Mouse (Mus musculus): ENCODE data around the gene Efna5.

The Efna5 gene

DNA sequence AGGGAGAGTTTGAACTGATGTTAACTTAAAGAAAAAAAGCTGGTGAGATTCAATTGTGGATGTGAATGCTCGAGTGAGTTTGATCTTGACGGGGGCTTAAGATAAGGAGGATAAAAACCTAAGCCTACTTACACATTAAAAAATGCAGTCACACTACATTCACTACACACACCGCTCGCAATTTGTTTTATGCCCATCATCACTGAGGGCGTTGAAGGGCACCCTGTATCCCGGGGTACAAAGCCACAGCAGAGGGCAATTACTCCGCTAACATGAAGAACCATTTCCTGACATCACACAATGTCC is 94.6 kb downstream of the Efna5 start:
- DNase-seq, result no peak

DNA sequence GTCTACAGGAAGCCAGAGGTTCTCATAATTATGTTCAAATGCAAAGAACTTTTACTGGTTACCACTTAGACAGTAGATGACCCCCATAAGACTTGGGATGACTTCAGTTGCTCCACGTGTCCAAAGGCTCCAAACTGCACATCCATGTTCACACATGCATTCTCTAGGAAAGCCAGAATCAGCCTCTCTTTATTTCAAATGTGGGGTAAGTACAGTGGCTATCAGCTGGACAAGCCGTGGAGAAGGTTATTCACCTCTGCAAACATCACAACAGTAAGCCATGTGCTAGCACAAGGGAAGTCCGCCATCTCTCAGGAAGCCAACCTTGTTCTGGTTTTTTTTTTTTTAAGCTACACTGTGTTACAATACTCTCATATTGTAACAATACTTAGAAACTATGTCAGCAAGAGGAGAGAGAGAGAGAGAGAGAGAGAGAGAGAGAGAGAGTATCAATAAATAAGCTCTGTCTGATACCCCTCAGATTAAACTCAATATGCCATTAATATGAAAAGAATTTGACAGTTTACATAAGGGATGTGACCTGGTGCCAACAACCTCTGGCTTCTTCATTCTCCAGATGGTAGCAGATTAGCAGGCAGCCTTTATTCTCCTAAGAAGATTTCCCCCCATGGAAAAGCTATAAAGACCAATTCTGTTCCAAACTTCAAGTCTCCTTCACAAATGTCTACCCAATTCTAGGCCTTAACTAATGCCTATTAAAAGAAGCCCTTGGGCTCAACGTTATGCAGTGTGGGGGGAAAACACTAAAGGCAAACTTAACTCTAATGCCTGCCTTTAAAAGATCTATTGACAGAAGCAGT is 95.1 kb downstream of the Efna5 start:
- no peak for DNase-seq

DNA sequence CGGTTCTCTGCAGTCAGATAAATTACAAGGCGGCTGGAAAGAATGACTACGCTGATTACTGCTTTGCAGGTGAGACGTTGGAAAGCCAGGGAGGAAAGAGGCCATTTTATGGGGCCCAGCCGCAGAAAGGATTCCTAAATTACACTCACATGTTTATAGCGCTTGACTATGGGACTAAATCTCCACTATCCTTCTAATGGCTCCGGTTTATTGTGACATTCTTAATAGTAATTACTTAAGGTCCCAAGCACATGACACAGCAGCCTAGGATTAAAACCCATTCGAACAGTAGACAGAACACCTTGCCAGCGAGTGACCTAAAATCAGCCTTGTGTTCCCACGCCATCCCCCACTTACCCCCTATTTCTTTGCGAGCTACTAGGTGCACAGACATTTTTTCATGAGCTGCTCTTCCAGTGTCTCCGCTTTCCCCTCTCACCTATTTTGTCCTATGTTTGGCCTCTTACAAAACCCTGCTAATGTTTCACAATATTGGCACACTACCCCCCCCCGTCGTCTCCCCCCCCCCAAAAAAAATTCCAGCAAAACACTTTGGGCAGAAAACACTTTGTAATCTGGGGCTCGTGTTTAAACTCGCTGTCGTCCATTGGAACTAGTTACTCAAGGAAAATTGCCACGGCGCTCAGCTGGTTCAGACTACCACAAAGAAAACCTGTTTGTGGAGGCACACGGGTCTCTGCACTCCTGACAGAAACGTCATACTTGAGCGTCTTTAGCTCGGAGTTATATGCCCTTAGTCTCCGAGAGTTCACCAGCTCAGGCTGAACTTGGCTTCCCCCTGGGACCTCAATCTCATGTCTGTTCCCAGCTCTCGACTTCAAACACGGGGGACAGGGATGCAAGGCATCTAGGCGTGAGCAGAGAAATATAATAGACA is 96.6 kb downstream of the Efna5 start:
- DNase-seq, result no peak

DNA sequence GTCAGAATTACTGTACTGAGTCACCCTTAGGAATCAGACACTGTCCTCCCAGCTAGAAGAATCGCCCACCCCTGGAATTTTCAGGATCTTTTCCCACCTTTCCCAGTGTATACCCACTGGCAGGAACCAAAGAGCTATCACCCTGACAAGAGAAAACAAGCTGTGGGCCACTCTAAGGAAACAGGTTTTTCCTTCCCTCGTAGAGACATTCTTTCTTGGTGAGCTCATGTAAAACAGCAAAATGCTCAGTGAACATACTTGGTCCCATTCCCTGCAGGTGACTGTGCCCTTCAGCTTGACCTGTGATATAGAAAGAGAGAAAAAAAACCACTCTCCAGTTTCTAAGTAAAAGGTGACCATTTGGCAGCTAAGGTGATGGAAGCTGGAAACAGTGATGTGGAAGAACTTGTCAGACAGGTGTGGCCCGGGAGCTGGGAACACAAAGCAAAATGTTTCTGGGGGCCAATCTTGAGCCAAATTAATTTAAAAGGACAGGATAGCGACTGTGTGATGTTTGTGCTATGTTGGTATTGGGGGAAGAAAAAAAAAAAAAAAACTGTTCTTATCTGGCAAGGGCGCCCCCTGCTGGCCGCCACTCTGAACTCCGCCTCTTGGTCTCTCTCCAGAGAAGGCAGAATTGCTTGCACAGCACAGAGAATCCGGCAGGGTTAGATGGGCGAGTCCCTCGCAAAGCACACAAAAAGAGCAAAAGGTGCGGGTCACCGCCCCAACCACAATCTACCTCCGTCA is 97.4 kb downstream of the Efna5 start:
- DNase-seq, result peak; percentile 87

DNA sequence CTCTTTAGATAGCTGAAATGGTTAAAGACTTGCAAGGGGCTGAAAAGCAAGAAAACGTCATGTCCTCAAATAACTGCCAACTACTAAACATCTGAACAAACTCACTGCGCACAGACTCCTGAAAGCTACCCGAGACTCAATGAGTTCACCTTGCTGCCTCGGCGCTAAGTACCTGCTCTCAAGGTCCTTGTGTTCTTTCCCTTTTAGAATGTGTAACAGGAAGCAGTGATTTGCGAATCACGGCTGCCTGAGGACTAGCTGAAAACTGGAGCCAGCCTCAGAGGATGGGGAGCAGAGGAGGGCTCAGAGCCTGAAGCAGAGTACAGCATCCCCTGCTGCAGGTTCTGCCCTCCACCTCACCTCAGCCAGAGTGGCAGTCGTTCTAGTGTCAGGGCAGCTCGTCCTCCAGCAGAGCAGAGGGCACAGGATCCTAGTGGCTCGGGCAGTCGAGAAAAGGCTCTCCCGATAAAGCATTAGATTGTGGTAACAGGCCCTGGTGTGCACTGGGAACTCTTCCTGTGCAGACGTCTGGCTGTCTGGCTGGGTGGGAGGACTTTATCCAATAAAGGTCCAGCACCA is 98.2 kb downstream of the Efna5 start:
- DNase-seq, result no peak

DNA sequence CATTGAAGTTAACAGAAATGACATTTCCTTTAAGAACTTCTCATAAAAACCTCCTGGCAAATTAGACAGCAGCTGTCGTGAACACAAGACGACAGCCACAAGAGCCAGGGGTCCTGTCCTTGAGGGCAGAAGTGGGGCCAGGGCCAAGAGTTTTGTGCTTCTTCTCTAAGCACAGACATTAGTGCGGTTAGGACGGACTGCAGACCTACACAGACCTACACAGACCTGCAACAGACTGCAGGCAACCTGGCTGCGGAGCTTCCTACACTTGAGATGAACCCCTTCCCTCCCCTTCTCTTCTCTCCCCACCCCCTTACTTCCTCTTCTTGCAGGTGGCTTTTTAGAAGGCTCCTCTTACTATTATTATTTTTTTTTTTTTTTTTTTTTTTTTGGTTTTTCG is 100.0 kb downstream of the Efna5 start:
- peak; percentile 59 for DNase-seq

DNA sequence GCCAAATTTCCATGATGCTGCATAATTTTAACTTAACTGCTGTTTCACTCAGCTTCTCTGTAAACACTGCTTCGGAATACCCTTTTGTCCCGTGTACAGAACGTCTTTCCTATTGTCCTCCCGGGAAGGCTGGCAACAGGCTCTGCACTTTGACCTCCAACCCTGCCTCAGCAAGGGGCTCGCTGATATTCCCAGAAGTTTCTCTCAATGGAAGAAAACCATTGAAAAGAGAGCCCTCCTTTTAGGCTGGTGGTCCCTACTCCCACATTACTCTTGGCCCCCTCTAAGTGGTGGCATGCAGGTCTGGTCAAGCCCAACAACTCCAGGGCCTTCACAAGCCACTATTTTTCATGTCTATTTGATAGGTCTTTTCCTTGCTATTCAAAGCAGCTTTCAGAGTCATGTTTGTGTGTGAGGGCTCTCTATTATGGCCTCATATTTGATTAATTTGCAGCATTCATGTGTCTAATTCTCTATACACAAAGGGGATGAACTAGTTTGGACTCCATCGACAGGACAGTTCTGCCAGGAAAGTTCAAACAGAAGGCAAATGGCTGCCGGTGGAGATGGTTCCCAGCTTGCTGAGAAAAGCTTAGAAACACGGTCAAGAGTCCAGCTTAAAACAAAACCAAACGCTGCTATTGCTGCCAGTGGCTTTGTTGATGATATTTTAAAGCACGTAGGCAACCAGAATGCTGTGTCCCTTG is 103.1 kb downstream of the Efna5 start:
- no peak for DNase-seq

DNA sequence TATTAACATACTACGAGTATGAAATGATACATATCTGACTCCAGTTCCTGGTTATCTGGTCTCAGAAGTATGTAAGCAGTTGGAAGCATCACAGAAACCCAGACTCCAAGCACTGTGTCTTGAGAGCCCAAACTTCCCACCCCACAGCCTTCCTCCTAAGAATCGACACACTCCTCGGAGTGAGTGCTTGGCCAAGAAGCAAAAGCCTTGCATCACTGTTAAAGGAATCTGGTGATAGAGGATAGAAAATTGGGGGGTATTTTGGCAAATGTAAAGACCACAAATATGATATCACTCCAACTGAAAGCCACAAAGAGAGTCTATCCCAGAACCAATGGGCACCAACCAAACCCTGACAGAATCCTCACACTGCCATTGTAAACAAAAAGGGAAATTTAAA is 104.4 kb downstream of the Efna5 start:
- DNase-seq, result no peak

DNA sequence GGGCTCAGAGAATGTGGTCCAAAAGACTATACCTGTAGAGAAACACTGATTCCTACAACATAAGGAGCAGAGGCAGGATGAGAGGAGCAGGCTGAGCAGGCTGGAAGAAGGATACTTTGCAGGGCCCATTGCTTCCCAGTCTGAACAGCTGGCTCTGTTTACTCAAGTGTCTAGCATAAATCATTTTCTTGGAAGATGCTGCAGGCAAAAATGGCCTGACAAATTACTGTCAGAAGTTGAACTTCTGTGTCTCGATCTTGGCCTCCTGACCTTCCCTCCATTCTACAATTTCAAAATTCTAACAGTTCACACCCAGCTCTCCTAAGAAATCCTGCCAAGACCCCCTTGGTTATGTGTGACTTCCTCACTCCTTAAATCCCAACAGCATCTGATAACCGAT is 105.1 kb downstream of the Efna5 start:
- no peak for DNase-seq

DNA sequence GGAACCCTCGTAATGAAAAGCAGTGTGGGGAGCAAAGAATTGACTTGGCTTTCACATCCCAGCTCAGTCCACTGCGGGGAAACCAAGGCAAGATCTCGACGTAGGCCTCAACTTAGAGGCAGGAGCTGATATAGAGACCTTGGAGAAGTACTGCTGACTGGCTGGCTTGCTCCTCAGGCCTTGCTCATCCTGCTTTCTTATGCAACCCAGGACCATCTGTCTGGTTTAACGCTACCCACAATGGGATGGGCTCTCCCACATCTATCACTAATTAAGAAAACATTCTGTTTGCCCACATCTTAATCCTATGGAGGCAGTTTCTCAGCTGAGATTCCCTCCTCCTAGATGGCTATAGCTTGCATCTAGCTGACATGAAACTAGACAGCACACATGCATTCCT is 105.7 kb downstream of the Efna5 start:
- no peak for DNase-seq

DNA sequence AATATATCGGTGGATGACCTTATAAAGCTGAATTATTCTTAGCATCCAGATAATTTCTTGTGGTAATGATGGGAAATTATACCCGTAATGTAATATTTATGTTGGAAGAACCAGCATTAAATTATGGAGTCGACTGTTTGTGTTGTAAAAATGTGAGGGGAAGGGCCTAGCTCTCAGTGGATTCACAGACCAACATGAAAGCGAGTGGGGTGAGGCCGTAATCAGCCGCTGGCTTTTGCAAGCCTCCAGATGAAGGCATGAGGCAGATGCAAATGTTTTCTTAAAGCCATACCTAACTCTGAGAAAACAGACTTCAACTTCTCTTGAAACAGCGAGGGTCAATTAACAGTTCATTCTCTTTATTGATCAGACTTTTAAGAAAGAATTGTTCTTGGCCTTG is 106.4 kb downstream of the Efna5 start:
- DNase-seq, result no peak

DNA sequence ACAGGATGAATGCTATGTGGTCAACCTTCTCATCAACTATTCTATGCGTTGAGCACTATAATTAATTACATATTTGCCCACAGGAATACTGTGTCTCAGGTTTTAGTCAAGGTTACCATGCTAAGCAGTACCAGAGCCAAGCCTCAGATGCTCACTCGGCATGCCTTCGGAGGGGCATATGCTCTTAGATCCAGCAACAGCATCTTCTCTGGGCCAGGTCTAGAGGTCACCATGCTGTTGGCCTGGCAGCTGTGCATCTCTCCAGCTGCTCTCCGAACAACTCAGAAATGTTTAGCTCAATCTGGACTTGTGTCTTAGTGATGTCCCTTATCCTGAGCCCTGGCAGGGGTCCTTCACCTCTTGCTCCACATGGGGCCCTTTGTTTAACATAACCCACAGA is 114.4 kb downstream of the Efna5 start:
- no peak for DNase-seq

DNA sequence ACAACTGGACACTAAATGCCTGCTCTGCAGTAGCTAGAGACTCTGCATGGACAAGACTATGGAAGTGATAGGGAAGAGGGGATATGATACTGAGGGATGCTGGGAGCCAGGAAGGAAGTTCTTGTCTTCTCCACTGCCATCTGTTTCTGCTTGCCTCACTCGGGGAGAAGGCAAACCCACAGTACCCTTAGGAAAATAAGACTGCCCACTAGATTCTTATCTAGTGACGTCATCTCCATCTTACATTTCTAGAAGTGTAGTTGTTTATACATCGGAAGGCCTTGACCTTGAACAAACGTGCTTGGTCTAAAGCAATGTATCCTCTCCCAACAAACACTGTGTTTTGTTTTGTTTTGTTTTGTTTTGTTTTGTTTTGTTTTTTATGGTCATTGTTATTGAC is 116.0 kb downstream of the Efna5 start:
- no peak for DNase-seq

DNA sequence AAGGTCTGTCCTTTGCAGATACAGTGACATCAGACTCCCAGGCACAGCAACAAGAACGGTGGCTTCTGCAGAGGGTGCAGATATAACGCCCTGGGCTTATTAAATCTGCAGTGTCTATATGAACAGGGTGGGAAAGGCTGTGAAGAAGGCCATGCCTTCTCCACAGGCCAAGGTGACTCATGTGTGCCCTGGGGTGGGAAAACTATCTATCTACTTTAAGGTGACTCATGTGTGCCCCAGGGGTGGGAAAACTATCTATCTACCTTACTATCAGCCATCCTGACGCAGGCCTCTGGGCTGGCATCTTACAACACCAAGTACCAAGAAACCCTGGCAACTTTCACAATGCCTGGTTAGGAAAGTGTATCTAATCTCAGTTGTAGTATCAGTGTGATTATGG is 124.2 kb downstream of the Efna5 start:
- no peak for DNase-seq

DNA sequence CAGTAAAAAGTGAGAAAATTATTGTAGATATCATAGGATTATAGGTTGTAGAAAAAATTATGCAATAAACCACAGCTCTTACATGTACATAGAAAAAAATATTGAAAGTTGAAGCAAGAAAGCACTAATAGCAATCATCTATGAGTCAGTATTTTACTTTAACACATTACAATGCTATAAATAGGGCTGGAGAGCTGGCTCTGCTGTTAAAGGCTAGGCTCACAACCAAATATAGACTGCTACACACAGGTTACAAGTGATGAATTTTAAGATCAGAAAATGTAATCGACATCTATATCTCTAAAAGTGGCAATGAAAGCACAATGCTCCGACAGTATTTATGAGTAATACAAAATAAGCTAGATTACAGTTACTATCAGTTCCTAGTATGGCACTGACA is 125.5 kb downstream of the Efna5 start:
- DNase-seq, result no peak

DNA sequence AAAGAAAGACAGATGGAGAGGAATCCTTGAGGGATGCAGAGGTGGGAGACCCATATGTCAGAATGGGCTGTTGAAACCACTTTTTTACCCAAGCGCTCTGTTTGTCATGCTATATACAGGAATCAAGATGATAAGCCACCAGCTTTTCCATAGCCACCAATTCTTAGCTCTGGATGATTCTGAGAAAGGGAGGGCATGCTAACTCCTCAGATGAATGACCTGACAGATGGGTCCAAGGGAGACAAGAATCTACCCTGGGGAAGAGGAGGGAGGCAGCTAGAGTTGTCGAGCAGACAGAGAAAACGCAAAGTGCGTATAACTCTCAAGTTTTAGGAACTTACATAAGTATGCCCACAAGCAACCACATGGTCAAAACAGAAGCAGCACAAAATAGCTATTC is 126.5 kb downstream of the Efna5 start:
- no peak for DNase-seq

DNA sequence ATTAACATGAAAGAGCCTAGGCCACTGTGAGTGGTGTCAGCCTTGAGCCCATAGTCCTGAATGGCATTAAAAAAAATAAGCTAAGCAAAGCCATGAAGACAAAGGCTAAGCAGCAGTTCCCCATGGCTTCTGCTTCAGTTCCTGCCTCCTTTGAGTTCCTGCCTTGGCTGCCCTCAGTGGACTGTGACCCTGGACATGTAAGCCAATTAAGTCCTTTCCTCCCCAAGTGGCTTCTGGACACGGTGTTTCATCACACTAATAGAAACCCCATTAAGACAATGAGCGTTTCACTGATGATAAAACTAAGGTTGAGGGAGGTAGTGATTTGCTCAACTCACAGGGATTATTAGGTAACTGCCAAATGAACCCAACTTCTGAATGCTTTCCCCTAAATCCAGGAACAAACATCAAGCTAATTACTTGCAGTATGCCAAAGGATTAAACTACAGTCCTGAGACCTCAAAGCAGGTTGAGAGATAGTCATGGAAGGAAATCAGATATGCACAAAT is 128.7 kb downstream of the Efna5 start:
- no peak for DNase-seq

DNA sequence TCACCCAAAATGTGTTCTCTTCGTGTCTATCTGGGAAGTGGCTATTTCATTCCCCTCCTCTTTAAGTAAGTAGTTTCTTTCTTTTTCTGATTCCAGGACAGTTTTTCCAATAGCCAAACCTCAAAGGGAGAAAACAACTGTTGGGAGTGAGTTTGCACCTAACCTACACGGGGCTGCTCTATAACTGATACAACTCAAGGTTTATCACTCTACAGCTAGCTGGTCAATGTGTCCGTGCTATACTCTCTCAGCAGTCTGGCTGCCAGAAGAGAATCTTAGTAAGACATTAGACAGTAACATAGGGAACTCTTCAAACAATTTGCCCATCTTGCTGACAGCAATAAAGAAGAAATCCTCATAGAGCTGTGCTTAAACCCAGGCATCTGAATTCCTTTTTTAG is 130.5 kb downstream of the Efna5 start:
- DNase-seq, result no peak

DNA sequence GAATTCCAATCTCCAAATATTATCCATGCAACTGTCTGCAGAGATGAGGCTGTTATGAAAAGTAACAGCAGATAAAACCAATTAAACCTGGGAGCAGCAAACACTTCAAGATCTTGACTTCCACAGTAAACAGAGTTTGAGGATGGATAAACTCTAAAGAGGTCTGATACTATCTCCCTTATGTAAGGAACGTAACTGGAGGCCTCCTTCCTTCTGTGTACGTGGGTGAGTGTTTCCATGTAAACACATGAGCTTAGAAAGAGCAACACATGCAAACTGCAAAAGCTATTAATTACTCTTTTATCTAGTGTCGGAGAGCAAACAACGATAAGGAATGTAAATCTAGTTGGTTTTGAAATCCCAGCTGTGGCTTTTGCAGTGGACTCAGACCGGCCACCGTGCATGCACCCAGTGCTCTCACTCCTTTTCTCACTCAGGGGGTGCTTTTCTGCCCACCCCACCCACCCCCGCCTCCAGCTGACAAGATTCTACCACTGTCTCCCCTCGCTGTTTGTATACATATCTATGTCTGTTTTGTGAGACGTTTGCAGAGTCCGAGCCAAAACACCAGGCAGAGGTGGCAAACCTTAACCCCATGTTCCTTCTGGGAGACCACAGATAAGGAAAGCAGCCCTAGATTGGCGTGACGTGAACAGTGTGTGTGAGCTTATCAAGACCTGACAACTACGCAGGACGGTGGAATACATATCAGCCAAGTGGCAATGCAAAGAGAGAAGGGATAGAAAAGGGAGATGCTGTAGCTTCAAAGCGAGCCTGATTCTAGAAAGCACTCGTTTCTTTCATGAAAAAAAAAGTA is 132.1 kb downstream of the Efna5 start:
- no peak for DNase-seq

DNA sequence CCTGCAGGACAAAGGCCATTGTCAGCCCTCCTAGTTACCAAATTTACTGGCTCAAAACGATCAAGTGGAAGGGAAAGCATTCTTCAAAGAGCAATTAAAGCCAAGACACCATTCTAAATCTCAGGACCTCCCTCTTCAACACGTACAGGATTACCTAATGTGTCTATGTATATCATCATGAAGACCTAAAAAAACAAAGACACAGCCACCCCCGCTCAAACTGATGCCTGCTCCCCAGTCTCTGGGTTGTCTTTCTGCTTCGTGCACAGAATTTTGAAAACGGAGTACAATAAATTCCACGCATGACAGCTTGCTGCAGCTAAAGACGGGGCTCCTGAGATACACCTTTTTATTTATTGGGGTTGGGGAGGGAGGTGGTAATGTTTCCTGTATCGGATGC is 133.7 kb downstream of the Efna5 start:
- no peak for DNase-seq

DNA sequence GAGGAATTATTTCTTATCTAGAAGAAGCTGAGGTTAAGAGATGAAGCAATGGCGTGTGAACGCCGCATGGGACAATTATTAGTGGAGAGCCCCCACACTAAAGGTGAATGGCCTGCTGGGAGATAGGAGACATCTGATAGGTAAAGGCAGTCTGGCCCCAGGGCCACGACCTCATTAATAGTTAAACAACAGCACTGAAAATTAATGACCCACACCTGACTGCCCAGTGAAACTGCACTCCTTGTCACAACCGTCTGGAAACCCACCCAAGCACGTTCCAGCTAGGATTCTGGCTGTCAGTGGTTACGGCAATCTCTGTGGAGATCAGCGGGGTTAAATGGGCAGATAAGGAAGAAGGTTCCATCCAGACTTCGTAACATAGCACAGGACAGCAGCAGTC is 134.3 kb downstream of the Efna5 start:
- no peak for DNase-seq

DNA sequence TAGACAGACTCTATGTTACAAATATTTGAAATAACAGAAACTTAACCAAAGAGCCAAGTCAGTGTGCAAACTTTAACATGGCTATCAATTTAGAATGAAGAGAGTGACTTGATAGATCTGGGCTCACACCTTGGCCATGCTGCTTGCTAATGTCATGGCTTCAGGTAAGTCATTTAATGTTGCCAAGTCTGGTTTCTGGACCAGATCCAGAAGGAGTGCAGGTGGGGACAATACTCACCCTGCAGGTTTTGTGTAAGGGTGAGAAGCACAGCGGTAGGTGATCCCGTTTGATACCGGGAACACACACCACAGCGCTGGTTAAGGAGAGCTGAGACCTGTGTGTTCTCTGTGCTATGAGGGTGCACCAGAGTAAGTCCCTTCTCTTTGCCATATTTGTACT is 135.8 kb downstream of the Efna5 start:
- no peak for DNase-seq
